Mouse (Mus musculus) forebrain, embryonic 11.5 days (tissue): ENCODE results near the gene Rnf10. TPM values are rescaled to one million over a fixed set of nuclear protein-coding genes. Genes with fewer than 3 reads are reported as not detected.

ENCODE experiments used
- ATAC-seq: fragments of 200-750 bp; cut with Nextera tagmentation; replicated peaks from 2 replicates; pipeline ENCODE4 v1.8.0; 2017; ENCODE audit warnings: moderate TSS enrichment; ENCODE audit not compliant: low FRiP score
- DNase-seq: peaks from one replicate; pipeline ENCODE4 v3.0.0-alpha.2; 2017; ENCODE audit warnings: low spot score
- H3K27ac ChIP-seq: fragments of 300-500 bp; sonication (generic); 2 replicates; pipeline ENCODE4 v1.5.1; 2014; ENCODE audit warnings: low read depth, low read length
- H3K27me3 ChIP-seq: fragments of 300-500 bp; sonication (generic); 2 replicates; pipeline ENCODE4 v1.6.1; 2014; ENCODE audit warnings: mild to moderate bottlenecking, low read length, mixed read lengths; ENCODE audit not compliant: control insufficient read depth, insufficient read depth
- H3K36me3 ChIP-seq: fragments of 300-500 bp; sonication (generic); 2 replicates; pipeline ENCODE4 v1.6.1; 2014; ENCODE audit warnings: mild to moderate bottlenecking, low read length, moderate library complexity, mixed read lengths; ENCODE audit not compliant: control insufficient read depth, insufficient read depth
- H3K4me1 ChIP-seq: fragments of 300-500 bp; sonication (generic); replicated peaks from 2 replicates; pipeline ENCODE4 v1.6.1; 2014; ENCODE audit warnings: low read length, mixed read lengths; ENCODE audit not compliant: control insufficient read depth, insufficient read depth
- H3K4me2 ChIP-seq: fragments of 300-500 bp; sonication (generic); 2 replicates; pipeline ENCODE4 v1.6.1; 2014; ENCODE audit warnings: low read depth, mild to moderate bottlenecking, low read length, moderate library complexity, mixed read lengths; ENCODE audit not compliant: severe bottlenecking
- H3K4me3 ChIP-seq: fragments of 300-500 bp; sonication (generic); 2 replicates; pipeline ENCODE4 v1.5.1; 2014; ENCODE audit warnings: low read depth, low read length
- H3K9ac ChIP-seq: fragments of 300-500 bp; sonication (generic); 2 replicates; pipeline ENCODE4 v1.6.1; 2014; ENCODE audit warnings: low read length
- H3K9me3 ChIP-seq: fragments of 300-500 bp; sonication (generic); 2 replicates; pipeline ENCODE4 v1.6.1; 2016; ENCODE audit warnings: low read length, mixed read lengths; ENCODE audit not compliant: control insufficient read depth
- WGBS: fragments of 180-500 bp; shearing (Covaris S2); extraction: QIAGEN DNeasy Blood & Tissue Kit; methylation state at CpG from one replicate; pipeline ENCODE4 v1.1.7; 2014; 5-methylcytosine and 5-hydroxymethylcytosine counted together
- polyA plus RNA-seq: library from polyadenylated mRNA; unstranded; fragments of >200 nt; fragmentation: Nextera tagmentation; extraction: Ambion mirVana; gene quantifications from 2 replicates; pipeline ENCODE4 v1.2.1, GENCODE M21; 2014

The Rnf10 gene
- polyA plus RNA-seq, 1 experiment from 2014 or later = 110 TPM

- peaks cover 6% of the 10 kb centered on the region for H3K4me1 ChIP-seq
- H3K9me3 ChIP-seq = no peaks in the 10 kb centered on the region
- no peaks in the 10 kb centered on the region for H3K36me3 ChIP-seq
- DNase-seq = peak; percentile 81
- ATAC-seq = peak; percentile 72; the same call in 1 of the 2 replicates
- H3K27me3 ChIP-seq = peaks cover 6% of the 10 kb centered on the region
- H3K4me2 ChIP-seq = peak overlapping the region; percentile 55
- peak overlapping the region; percentile 22 for H3K4me3 ChIP-seq
- 5% methylated on average over 31 of the region's 31 CpGs for WGBS
- H3K9ac ChIP-seq = peak overlapping the region; percentile 61
- H3K27ac ChIP-seq = peak overlapping the region; percentile 0; the same call in 1 of the 2 replicates
Observed at GRCm38 (mm10) chr5:115204562-115205311, 68.0 kb downstream of the Rnf10 start.

- peak overlapping the region; percentile 55 for H3K4me2 ChIP-seq
- no peaks in the 10 kb centered on the region; the same call in 1 of the 2 replicates for H3K9me3 ChIP-seq
- peaks cover 6% of the 10 kb centered on the region for H3K4me1 ChIP-seq
- no peak for DNase-seq
- 0 out of 2 replicates have a peak overlapping the region, but pooled peaks have one; percentile 0 for H3K27ac ChIP-seq
- H3K9ac ChIP-seq = peak overlapping the region; percentile 61
- peak; percentile 39; the same call in 1 of the 2 replicates for ATAC-seq
- H3K4me3 ChIP-seq = peak overlapping the region; percentile 22
- H3K27me3 ChIP-seq = peaks cover 6% of the 10 kb centered on the region
- WGBS = 11% methylated on average over 23 of the region's 23 CpGs
- H3K36me3 ChIP-seq = no peaks in the 10 kb centered on the region
Observed at GRCm38 (mm10) chr5:115203735-115204561, 68.8 kb downstream of the Rnf10 start.

- H3K4me2 ChIP-seq = peak overlapping the region; percentile 100
- H3K27ac ChIP-seq = no peak overlapping the region
- peak overlapping the region; percentile 64 for H3K4me3 ChIP-seq
- peaks cover 53% of the 10 kb centered on the region for H3K27me3 ChIP-seq
- 7% methylated on average over 12 of the region's 12 CpGs for WGBS
- peak overlapping the region; percentile 63 for H3K9ac ChIP-seq
- peak; percentile 42 for ATAC-seq
- no peak for DNase-seq
- no peaks in the 10 kb centered on the region; the same call in 1 of the 2 replicates for H3K9me3 ChIP-seq
- H3K36me3 ChIP-seq = no peaks in the 10 kb centered on the region
- H3K4me1 ChIP-seq = peaks cover 14% of the 10 kb centered on the region
Observed at GRCm38 (mm10) chr5:115194626-115195221, 78.0 kb downstream of the Rnf10 start.

GRCm38 (mm10) chr5:115193669-115194625 is 78.8 kb downstream of the Rnf10 start, which contains the start of gene Cabp1:
TSS of gene Cabp1 (minus strand) at chr5:115194381.
- Histone ChIP-seq H3K9me3 (no peaks in the 10 kb centered on the region), H3K27me3 (peaks cover 53% of the 10 kb centered on the region)
- peak; percentile 60 for ATAC-seq

GRCm38 (mm10) chr5:115193226-115193625 is 79.5 kb downstream of the Rnf10 start:
- DNase-seq = peak; percentile 75
- Histone ChIP-seq H3K4me2 (peak overlapping the region; percentile 100), H3K4me1 (peaks cover 14% of the 10 kb centered on the region), H3K4me3 (peak overlapping the region; percentile 64), H3K27me3 (peaks cover 53% of the 10 kb centered on the region), H3K36me3 (no peaks in the 10 kb centered on the region), H3K9me3 (no peaks in the 10 kb centered on the region), H3K9ac (peak overlapping the region; percentile 63), H3K27ac (no peak overlapping the region)
- under 1% methylated on average over 34 of the region's 34 CpGs for WGBS
- 0 out of 2 replicates have a peak, but pooled peaks have one; percentile 42 for ATAC-seq

More at GRCm38 (mm10) chr5:115193669-115194625, 78.8 kb downstream of the Rnf10 start, which contains the start of gene Cabp1:
- Histone ChIP-seq H3K36me3 (no peaks in the 10 kb centered on the region), H3K4me1 (peaks cover 14% of the 10 kb centered on the region), H3K9ac (peak within 1 kb of the TSS; percentile 63), H3K4me2 (peak within 1 kb of the TSS; percentile 100), H3K4me3 (peak within 1 kb of the TSS; percentile 64), H3K27ac (no peak within 1 kb of the TSS)
- peak; percentile 88 for DNase-seq
- under 1% methylated on average over 88 of the region's 116 CpGs for WGBS

GRCm38 (mm10) chr5:115192828-115193195 is 79.9 kb downstream of the Rnf10 start:
- Histone ChIP-seq H3K27me3 (peaks cover 53% of the 10 kb centered on the region), H3K9me3 (no peaks in the 10 kb centered on the region), H3K4me1 (peaks cover 15% of the 10 kb centered on the region), H3K4me2 (peak overlapping the region; percentile 100), H3K9ac (peak overlapping the region; percentile 63; the same call in 1 of the 2 replicates), H3K27ac (no peak overlapping the region), H3K4me3 (peak overlapping the region; percentile 64), H3K36me3 (no peaks in the 10 kb centered on the region)
- 8% methylated on average over 7 of the region's 7 CpGs for WGBS
- no peak for DNase-seq
- no peak for ATAC-seq

- Histone ChIP-seq H3K4me3 (no peak overlapping the region), H3K4me2 (0 out of 2 replicates have a peak overlapping the region, but pooled peaks have one; percentile 24), H3K27me3 (peaks cover 53% of the 10 kb centered on the region), H3K9me3 (no peaks in the 10 kb centered on the region), H3K4me1 (peaks cover 21% of the 10 kb centered on the region), H3K27ac (no peak overlapping the region), H3K9ac (no peak overlapping the region), H3K36me3 (no peaks in the 10 kb centered on the region)
- 8% methylated on average over 29 of the region's 29 CpGs for WGBS
- DNase-seq = peak; percentile 72
- ATAC-seq = no peak
Observed at GRCm38 (mm10) chr5:115191880-115192827, 80.5 kb downstream of the Rnf10 start.
